Mouse (Mus musculus) megakaryocyte-erythroid progenitor cell, adult 5 weeks (primary cell): ENCODE results near the gene Prh1. TPM values are rescaled to one million over a fixed set of nuclear protein-coding genes. Genes with fewer than 3 reads are reported as not detected.

ENCODE experiments used
- polyA plus RNA-seq: library from polyadenylated mRNA; stranded (reverse); fragments of >175 nt; gene quantifications from 2 replicates; pipeline ENCODE4 v1.2.3, GENCODE M21; 2012

Gene Prh1
- polyA plus RNA-seq, result not detected in 2 replicates

DNA sequence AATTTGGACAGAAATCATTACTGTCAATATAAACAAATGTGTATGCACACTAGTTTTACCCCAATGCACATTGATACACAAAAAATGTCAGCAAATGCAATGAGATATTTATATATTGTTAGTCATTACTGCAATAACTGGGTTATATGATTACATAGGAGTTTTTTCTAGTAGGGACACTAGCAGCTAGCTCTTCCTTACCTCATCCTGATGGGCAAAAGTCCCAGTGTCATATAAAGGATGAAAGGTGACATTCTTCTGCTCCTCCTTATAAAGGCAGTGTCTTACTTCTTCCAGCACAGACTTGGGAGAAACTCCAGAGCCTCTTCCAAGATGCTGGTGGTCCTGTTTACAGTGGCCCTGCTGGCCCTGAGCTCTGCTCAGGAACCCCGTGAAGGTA lies at the start of gene Prh1:
Gene Prh1, plus strand, starts transcription at position 301 of the 400 bp plus-strand sequence.

DNA sequence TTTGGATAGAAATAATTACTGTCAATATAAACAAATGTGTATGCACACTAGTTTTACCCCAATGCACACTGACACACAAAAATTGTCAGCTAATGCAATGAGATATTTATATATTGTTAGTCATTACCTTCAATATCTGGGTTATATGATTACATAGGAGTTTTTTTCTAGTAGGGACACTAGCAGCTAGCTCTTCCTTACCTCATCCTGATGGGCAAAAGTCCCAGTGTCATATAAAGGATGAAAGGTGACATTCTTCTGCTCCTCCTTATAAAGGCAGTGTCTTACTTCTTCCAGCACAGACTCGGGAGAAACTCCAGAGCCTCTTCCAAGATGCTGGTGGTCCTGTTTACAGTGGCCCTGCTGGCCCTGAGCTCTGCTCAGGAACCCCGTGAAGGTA lies 26.0 kb downstream of the Prh1 start, which contains the start of gene Prp2:
Gene Prp2, plus strand, starts transcription at position 301 of the 400 bp plus-strand sequence.

Other genes with a start within 250 kb of the Prh1 start
- gene Gm8882, start 205.7 kb upstream of the Prh1 start, polyA plus RNA-seq, result not detected in 2 replicates
- not detected in 2 replicates for gene Prp2, start 26.1 kb downstream of the Prh1 start, polyA plus RNA-seq
- gene A630073D07Rik, start 81.7 kb downstream of the Prh1 start, polyA plus RNA-seq, result not detected in 2 replicates
- not detected in 2 replicates for gene Tas2r120, start 87.1 kb downstream of the Prh1 start, polyA plus RNA-seq
- not detected in 2 replicates for gene Tas2r121, start 131.2 kb downstream of the Prh1 start, polyA plus RNA-seq
- not detected in 2 replicates for gene Tas2r122, start 142.1 kb downstream of the Prh1 start, polyA plus RNA-seq
- gene Tas2r115, start 168.2 kb downstream of the Prh1 start, polyA plus RNA-seq, result not detected in 2 replicates
- gene Tas2r124, start 184.9 kb downstream of the Prh1 start, polyA plus RNA-seq, result not detected in 2 replicates
- not detected in 2 replicates for gene Tas2r102, start 192.3 kb downstream of the Prh1 start, polyA plus RNA-seq
- not detected in 2 replicates for gene Tas2r136, start 208.4 kb downstream of the Prh1 start, polyA plus RNA-seq
- gene Tas2r117, start 233.0 kb downstream of the Prh1 start, polyA plus RNA-seq, result not detected in 2 replicates